Mouse (Mus musculus) kidney, adult 2 months (tissue): ENCODE measurements around the gene Mms19. TPM values are rescaled to one million over a fixed set of nuclear protein-coding genes. Genes with fewer than 3 reads are reported as not detected.
"Not testable (repeated sequence)": the region's sequence is repeated elsewhere in the genome, so short reads cannot be mapped to it uniquely, and the experiment has no call there.

Source experiments
- DNase-seq: peaks from one replicate; pipeline ENCODE4 v3.0.0; 2021
- H3K27ac ChIP-seq: fragments of 200-500 bp; 2 replicates; pipeline ENCODE4 v1.5.1; 2012; ENCODE audit warnings: low read depth, low read length, control low read depth, inconsistent platforms; ENCODE audit not compliant: insufficient read depth
- H3K27me3 ChIP-seq: fragments of 200-500 bp; replicated peaks from 2 replicates; pipeline ENCODE4 v1.6.1; 2012; ENCODE audit warnings: mild to moderate bottlenecking, moderate library complexity, low read length, inconsistent platforms; ENCODE audit not compliant: control insufficient read depth, insufficient read depth
- H3K36me3 ChIP-seq: fragments of 200-500 bp; 2 replicates; pipeline ENCODE4 v1.6.1; 2012; ENCODE audit warnings: mild to moderate bottlenecking, moderate library complexity, low read length, inconsistent platforms; ENCODE audit not compliant: control insufficient read depth, insufficient read depth
- H3K4me1 ChIP-seq: fragments of 200-500 bp; 2 replicates; pipeline ENCODE4 v1.6.1; 2011; ENCODE audit warnings: low read length; ENCODE audit not compliant: control insufficient read depth, insufficient read depth
- H3K4me3 ChIP-seq: fragments of 200-500 bp; 2 replicates; pipeline ENCODE4 v1.5.1; 2011; ENCODE audit warnings: mild to moderate bottlenecking, low read depth, low read length, control low read depth; ENCODE audit not compliant: insufficient read depth
- CTCF ChIP-seq: fragments of 200-500 bp; conservative IDR thresholded peaks from 2 replicates; pipeline ENCODE4 v1.5.1; 2011; ENCODE audit warnings: low read depth, mild to moderate bottlenecking, control low read depth, low read length, moderate library complexity, mixed read lengths; ENCODE audit not compliant: insufficient read depth, insufficient read length
- POLR2A ChIP-seq: fragments of 200-500 bp; IDR thresholded peaks from one replicate; pipeline ENCODE4 v1.6.1; 2011; ENCODE audit warnings: low read depth, low read length, control low read depth
- WGBS: fragments of 180-500 bp; shearing (Covaris S2); methylation state at CpG from one replicate; pipeline ENCODE4 v1.1.7; 2018; 5-methylcytosine and 5-hydroxymethylcytosine counted together
- polyA plus RNA-seq: library from polyadenylated mRNA; depleted of rRNA; stranded (reverse); fragments of >200 nt; gene quantifications from 2 replicates; pipeline ENCODE4 v1.2.3, GENCODE M21; 2012

Gene Mms19
- polyA plus RNA-seq, 1 experiment = 56.1 TPM

DNA sequence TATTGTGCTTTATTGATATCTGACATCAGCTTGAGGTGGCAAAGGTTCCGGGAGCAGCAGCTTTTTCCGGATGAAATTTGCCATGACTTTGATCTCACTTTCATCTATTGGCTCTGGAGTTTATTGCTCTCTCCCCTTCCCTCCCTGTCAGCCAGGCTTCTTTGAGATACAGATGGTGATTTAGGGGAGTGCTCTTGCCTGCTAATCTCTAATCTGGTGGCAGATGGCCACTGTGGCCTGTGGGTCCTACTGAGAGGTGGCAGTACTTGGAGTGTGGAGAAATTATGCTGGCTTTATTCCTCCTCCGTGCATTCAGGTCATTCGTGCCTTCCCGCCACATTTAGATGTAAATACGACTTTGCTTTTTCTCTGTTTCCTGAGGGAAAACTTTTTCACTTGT lies 46.8 kb downstream of the Mms19 start:
- no peak for TF ChIP-seq POLR2A
- TF ChIP-seq CTCF = no peak
- 8% methylated on average over 6 of the region's 6 CpGs for WGBS
- peaks cover 7% of the 10 kb centered on the region; the same call in 1 of the 2 replicates for H3K4me1 ChIP-seq
- H3K27me3 ChIP-seq = no peaks in the 10 kb centered on the region
- DNase-seq = no peak
- H3K4me3 ChIP-seq = peak overlapping the region; percentile 18; the same call in 1 of the 2 replicates
- no peak overlapping the region for H3K27ac ChIP-seq
- H3K36me3 ChIP-seq = no peaks in the 10 kb centered on the region; the same call in 1 of the 2 replicates

DNA sequence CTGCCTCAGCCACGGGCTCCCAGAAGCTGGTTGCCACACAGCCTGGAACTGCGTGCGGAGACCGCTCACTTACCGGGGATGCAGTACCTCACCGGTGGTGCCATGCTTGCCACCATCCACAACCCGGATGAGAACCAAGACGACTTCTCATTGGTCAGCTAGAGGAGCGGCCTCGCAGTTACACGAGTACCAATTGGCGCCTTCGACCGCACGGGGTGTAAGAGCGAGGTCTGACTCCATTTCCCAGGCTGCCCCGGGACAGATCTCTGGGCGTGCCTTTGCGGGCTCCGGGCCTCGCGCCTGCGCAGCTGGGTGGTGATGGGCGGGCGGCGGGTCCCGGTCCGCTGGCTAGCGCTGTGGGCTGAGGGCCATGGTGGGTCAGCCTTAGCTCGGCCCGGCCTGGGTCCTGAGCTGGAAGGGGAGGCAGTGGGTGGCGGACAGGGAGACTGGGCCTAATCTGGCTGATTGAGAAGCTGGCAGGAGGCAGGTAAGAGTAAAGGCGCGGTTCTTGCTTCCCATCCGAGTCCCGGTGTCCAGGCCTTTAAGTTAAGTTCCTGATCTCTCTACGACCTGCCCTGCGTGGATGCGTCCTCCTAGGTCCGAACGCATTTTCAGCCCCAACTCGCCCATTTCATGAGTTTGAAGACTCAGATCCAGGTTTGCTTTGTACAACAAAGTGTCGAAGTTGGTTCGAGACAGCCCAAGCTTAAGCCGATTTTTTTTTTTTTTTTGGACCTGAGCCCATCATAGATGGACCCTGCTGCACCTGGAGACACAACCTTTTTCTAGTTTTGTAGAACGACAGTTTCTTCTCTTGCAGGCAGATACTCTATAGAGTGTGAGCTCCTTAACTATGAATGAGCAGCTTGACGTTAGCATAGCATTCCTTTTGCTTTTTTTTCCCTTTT lies 47.5 kb downstream of the Mms19 start, which contains the start of the genes Exosc1 and Zdhhc16:
Gene Exosc1 (minus strand): TSS at position 245 of the 908 bp plus-strand sequence.
Gene Zdhhc16 (plus strand): TSS at position 302 of the 908 bp plus-strand sequence.
- TF ChIP-seq CTCF (no peak), POLR2A (no peak)
- no peaks in the 10 kb centered on the region for H3K27me3 ChIP-seq
- H3K4me1 ChIP-seq = peaks cover 7% of the 10 kb centered on the region; the same call in 1 of the 2 replicates
- no peaks in the 10 kb centered on the region for H3K36me3 ChIP-seq
- 0% methylated on average over 47 of the region's 47 CpGs for WGBS
- peak; percentile 99 for DNase-seq
- peak within 1 kb of the TSS; percentile 65 for H3K27ac ChIP-seq
- H3K4me3 ChIP-seq = peak within 1 kb of the TSS; percentile 96

DNA sequence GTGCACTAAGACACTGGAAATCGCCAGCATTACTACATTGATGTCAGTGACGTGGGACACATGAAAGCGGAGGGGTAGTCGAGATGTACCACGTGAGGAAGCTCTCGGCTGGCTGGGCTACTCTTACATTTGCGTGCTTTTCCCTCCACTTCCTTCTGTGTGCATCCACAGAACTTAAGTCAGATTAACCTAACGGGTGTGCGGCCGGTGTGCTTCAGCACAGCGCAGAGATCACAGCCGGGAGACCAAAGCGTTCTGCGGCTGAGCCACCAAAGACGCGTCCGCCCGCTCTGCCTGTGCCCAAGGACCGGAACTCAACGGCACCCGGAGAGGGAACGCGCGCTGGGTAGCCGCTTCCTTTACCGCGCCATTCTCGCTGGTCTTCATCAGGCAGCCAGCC lies 48.3 kb downstream of the Mms19 start:
- WGBS = under 1% methylated on average over 28 of the region's 28 CpGs
- DNase-seq = no peak
- H3K36me3 ChIP-seq = no peaks in the 10 kb centered on the region
- H3K4me1 ChIP-seq = peaks cover 7% of the 10 kb centered on the region; the same call in 1 of the 2 replicates
- TF ChIP-seq POLR2A = no peak
- no peak for TF ChIP-seq CTCF
- H3K27ac ChIP-seq = no peak overlapping the region
- peak overlapping the region; percentile 93 for H3K4me3 ChIP-seq
- no peaks in the 10 kb centered on the region for H3K27me3 ChIP-seq

DNA sequence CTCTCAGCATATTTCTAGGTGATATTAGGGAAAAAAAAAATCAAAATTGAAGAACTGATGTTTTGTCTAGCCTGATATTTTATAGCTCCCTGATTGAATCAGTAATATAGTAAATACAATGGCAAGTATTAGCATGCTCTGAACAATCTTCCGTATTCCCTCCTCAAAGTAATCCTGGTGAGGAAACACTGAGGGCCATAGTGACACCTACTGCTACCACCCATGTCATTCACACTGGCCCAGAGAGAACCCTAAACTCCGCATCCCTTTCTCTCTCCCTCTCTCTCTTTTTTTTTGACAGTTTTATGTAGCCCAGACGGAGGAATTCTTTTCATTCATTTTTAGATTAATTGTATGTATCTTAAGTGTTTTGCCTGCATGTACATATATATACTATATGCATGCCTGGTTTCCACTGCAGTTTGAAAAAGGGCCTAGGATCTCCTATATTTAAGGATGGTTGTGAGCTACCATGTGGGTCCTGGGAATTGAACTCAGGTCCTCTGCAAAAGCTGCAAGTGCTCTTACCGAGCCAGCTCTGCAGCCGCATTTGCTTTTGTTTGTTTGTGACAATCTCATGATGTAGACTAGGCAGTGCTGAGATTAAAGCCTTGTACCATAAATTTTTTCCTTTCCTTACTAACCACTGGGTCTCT lies 60.4 kb downstream of the Mms19 start:
- no peaks in the 10 kb centered on the region for H3K27me3 ChIP-seq
- H3K27ac ChIP-seq = no peak overlapping the region
- 74% methylated on average over 5 of the region's 5 CpGs for WGBS
- DNase-seq = no peak
- H3K36me3 ChIP-seq = peaks cover 7% of the 10 kb centered on the region
- H3K4me3 ChIP-seq = no peak overlapping the region
- TF ChIP-seq CTCF (no peak), POLR2A (no peak)
- no peaks in the 10 kb centered on the region for H3K4me1 ChIP-seq

DNA sequence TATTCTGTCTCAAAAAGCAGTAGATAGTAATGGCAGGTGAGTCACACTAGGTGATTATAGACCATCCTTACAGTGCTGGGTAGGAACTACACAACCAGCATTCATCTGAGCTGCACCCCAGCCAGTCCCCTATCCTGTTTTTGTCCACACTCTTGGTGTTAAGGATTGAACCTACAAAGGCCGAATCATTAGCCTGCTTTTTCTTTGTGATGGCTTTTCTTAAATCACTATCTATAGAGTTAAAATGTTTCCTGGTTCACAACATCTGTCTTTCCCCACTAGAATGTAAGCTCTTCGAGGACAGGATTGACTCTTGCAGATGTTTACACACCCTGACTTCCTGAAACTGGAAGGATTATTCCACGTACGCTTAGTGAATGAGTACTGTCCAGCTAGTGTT lies 61.5 kb downstream of the Mms19 start:
- peaks cover 7% of the 10 kb centered on the region for H3K36me3 ChIP-seq

DNA sequence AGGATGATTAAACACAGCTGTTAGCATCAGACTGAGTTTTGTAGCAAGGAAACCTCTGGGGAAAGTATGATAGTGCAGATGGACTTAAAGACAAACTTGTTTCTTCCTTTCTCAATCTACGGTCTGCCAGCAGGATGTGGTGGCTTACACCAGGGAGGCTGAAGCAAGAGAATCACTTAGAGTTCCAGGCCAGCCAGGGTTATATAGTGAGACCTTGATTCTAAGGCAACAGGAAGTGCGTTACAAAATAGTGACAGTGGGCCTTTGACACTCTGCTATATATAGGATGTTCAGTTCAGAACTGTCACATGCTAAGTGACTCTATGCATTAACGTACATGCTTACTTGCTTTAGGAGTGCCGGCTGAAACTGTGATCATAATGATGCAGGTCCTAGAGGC lies 64.1 kb downstream of the Mms19 start:
- WGBS = 82% methylated on average over 4 of the region's 4 CpGs
- TF ChIP-seq CTCF (no peak), POLR2A (no peak)
- H3K36me3 ChIP-seq = peaks cover 5% of the 10 kb centered on the region
- no peak overlapping the region for H3K27ac ChIP-seq
- DNase-seq = no peak
- H3K4me3 ChIP-seq = no peak overlapping the region
- H3K27me3 ChIP-seq = no peaks in the 10 kb centered on the region
- H3K4me1 ChIP-seq = peaks cover 15% of the 10 kb centered on the region; the same call in 1 of the 2 replicates

More for the DNA sequence above, 61.5 kb downstream of the Mms19 start:
- DNase-seq = no peak
- 76% methylated on average over 4 of the region's 4 CpGs for WGBS
- H3K27me3 ChIP-seq = no peaks in the 10 kb centered on the region
- no peak overlapping the region for H3K27ac ChIP-seq
- TF ChIP-seq POLR2A = no peak
- no peak for TF ChIP-seq CTCF
- no peak overlapping the region for H3K4me3 ChIP-seq
- no peaks in the 10 kb centered on the region for H3K4me1 ChIP-seq

DNA sequence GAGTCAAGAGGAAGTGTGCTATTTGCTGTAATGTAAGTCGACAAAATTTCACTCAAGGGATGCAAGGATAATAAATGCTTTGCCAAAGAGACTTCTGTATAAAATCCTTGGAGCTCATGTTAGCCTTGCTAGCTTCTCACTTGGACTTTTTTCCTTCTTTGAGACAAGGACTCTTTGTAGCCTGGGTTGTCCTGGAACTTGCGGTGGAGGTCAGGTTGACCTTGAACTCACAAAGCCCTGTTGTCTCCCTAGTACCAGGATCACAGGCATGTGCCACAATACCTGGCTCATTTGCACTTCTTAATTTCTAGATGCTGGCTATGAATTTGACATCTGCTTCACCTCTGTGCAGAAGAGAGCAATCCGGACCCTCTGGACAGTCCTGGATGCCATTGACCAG lies 65.7 kb downstream of the Mms19 start:
- Histone ChIP-seq H3K27me3 (no peaks in the 10 kb centered on the region), H3K27ac (no peak overlapping the region), H3K4me1 (peaks cover 15% of the 10 kb centered on the region; the same call in 1 of the 2 replicates), H3K36me3 (peaks cover 5% of the 10 kb centered on the region), H3K4me3 (no peak overlapping the region)
- no peak for TF ChIP-seq POLR2A
- no peak for TF ChIP-seq CTCF
- 71% methylated on average over 3 of the region's 3 CpGs for WGBS
- DNase-seq = no peak

DNA sequence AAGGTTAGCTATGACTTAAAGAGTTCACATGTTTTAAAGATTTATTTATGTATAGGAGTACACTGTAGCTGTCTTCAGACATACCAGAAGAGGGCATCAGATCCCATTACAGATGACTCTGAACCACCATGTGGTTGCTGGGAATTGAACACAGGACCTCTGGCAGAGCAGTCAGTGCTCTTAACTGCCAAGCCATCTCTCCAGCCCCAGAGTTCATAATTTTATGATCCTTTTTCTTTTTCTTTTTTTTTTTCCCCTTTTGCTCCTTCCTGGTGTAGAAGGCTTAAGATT lies 66.4 kb downstream of the Mms19 start:
- DNase-seq, H3K4me3 ChIP-seq, H3K36me3 ChIP-seq, H3K27ac ChIP-seq, H3K27me3 ChIP-seq: not testable (repeated sequence)
- peaks cover 15% of the 10 kb centered on the region; the same call in 1 of the 2 replicates for H3K4me1 ChIP-seq
